Mouse (Mus musculus): Measurements from ENCODE around the gene Mgme1.

Gene Mgme1

DNA sequence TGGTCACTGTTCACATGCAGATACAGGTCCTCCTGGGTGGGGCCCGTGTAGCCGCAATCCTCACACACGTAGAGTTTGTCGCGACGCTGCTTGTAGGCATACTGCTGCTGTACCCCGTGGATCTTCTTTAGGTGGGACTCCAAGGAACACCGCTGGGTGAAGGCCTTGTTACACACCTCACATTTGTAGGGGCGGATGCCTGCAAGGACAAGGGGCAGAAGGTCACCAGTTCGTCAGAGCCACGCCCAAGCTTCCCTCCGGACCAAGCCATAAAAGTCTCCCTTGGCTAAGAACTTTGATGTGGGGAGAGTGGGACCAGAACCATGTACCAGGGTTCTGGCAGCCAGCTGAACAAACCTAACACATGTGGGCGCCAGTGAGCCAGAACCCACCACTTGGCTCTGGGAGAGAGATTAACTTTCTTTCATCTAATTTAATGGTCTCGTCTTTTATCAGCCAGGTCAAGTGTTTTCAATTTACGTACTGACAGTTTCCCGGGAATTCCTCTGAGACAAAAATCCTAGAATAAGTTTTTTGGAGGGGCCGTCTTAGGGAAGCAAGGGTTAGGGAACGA, 35.3 kb downstream of the Mgme1 start:
- DNase-seq (ENCODE audit: low spot score), result no peak

DNA sequence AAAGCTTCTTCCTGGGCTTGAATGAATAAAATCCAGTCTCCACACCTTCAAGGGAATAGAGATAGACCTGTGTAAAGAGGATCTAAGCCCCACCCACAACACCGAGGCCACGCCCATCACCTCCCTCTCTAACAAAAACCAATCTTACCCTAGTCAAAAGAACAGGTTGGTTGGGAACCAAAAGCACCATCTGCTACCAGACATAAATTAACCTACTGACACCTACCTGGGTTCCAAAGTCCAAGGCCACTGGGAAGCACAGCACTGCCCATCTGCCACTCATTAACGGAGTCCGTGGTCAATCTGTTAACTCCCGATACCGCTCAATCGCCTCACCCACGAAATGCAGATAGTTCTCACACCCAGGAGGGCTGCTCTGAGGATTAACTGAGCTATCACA, 38.1 kb downstream of the Mgme1 start:
- no peak for DNase-seq (ENCODE audit: low spot score)

DNA sequence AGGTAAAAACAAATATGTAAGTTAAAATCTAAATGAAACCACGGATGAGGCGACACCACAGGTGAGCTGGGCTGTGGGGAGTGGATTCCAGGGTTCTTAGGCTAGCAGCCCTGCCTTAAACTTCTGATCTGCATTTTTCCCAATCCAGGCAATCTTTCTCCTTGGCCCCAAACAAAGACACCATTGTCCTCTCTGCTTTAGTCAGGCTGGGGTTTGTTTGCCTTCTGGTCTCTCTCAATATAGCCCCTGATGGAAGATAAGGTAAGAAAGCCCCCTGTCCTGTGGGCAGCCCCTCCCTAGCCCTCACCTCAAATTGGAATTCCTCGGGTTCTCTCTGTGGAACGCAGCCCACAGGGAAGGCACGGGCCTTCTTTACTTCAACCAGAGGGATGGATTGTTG, 39.8 kb downstream of the Mgme1 start:
- no peak for DNase-seq (ENCODE audit: low spot score)

DNA sequence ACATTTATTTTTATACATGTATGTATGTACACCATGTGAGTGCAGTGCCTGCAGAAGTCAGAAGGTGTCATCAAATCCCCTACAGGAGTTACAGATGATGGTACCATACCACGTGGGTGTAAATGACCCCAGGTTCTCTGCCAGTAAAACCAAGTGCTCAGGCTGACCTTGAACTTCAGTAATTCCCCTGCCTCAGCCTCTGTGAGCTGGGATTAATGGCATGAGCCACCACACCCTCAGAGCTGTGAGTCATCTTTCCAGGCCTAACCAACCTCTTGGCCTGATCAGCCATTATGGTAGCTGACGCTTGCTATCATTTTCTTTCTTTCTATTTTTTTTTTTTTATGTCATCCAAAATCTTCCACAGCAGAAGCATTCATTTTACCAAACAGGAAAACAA, 40.9 kb downstream of the Mgme1 start:
- DNase-seq (ENCODE audit: low spot score), result no peak

DNA sequence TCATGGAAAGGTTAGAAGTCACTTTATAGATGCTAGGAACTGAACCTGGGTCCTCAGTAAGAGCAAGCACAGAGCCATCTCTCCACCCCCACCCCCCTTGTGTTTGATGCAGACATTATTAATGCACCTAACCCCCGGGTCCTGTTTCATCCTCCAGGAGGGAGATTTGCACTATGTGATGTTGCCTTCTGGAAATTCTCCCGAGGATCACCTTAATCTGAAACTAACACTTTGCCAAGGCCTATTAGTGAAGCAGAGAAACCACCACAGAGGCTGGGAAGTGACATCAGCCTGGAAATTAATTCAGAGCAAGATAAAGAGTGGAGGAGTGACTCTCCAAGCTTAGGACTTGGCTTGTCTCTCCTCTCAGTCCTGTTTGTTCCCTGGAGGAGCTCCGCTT, 53.8 kb downstream of the Mgme1 start:
- no peak for DNase-seq (ENCODE audit: low spot score)

DNA sequence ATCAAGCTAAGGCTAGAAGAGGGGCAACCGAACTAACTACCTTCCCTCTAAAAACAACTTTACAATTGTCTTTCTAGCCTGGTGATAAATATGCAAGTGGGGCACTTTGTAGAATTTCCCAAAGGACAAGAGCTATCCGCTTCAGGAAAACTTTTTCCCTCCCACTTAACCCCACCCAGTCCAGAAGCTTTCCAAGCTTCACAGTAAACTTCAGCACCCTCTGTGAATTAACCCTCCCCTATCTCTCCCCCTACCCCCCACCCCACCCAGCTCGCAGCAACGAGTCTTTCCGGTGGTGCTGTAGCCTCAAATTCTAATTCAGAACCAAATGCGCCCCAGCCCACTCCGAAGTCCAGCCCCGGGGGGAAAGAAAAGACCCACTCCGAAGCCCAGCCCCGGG, 59.0 kb downstream of the Mgme1 start:
- DNase-seq (ENCODE audit: low spot score), result no peak

DNA sequence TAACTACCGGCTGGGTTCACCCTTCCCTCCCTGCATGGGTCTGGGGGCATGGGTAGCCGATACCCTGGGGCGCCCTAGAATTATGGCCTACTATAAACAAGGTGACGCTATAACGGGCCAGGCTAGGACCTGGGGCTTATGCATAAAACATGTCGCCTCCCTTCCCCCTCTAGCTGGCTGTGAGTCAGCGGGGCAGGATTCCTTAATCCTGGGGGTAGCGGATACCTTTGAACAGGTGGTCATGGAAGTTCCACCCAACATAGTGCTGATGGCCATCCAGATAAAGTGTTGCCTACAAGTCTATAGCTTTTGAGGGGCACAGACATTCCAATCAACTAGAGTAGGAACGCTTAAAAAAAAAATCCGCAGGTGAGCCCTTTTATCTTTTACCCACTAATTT, 59.5 kb downstream of the Mgme1 start:
- no peak for DNase-seq (ENCODE audit: low spot score)

DNA sequence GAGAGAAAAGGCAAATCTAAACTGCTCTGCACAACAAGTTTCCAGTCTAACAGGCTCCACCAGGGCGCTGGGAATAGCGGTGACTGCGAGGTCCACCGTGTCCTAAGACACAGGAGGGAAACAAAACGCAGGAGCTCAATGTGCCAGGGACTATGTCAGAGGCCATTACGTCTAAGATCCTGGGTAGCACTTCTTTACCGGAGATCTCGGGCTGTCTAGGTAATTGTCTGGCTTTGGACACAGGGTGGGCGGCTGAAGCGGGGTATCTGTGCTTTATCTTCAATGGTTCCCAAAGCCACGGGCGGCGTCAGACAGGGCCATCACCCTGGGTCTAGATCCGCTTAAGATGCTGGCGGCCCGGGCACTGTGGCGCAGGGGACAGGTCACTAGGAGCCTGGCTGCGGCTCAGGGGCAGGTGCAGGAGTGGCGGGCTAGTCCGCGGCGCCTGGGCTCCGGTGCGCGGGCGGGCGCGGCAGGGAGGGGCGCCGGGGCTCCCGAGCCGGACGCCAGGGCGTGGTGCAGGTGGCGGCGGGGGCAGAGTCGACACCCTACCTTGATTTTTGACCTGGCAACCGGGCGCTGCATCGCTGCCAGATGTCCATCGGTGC, 60.0 kb downstream of the Mgme1 start:
- no peak for DNase-seq (ENCODE audit: low spot score)
